In the genomic region with DNA sequence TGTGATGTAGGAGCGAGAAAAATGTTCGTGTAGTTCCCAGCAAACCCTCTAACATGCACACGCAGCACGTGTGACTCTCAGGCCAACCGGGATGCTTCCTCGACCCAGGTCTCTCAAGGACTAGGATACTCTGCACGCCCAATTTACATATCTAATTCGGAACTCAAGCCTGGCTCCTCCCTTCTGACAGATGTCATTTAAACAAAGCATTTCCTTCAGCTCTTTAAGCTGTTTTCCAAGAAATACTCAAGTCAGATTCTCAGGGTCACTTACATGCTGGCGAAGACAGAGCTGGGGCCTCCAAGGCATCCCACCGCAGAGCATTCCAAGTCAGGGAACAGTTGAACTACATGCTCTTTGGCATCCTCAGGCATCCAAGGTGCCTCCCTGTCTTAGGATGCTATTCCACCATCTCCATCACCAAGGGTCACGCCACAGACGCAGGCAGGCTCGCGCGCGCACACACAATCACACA, we compare ENCODE assay signal across 7 mouse cellular contexts. TPM values are rescaled to one million over a fixed set of nuclear protein-coding genes. Genes with fewer than 3 reads are reported as not detected.
A peak's percentile ranks its signal among the peaks of the same experiment; 100 is the strongest.
DNase-seq lines count a peak whose midpoint lies in the region; ATAC-seq and TF ChIP-seq lines count a peak whose summit lies in the region.

No protein-coding gene starts in this region.

- no peak for TF ChIP-seq CTCF in olfactory bulb, adult 2 months (IDR thresholded peaks at IDR 0.05; ENCODE audit: insufficient read depth, low read depth, low read length)

- H3K4me3 ChIP-seq in liver, embryonic 11.5 days (ENCODE audit: low read depth, low read length), result peak overlapping the region; percentile 83
- H3K4me3 ChIP-seq in olfactory bulb, adult 2 months (ENCODE audit: insufficient read depth, low read depth, low read length), result peak overlapping the region; percentile 89

- 1% methylated on average over 16 of the region's 16 CpGs for WGBS in liver, embryonic 11.5 days
- WGBS in olfactory bulb, adult 2 months, result under 1% methylated on average over 16 of the region's 16 CpGs

- ATAC-seq in liver, embryonic 11.5 days (replicated peaks; ENCODE audit: low FRiP score), result no peak

- H3K4me1 ChIP-seq in liver, embryonic 11.5 days (replicated peaks; ENCODE audit: control insufficient read depth, insufficient read depth, low read length), result peaks cover 13% of the 10 kb centered on the region
- H3K4me1 ChIP-seq in olfactory bulb, adult 2 months (ENCODE audit: control insufficient read depth, insufficient read depth, low read length), result peaks cover 11% of the 10 kb centered on the region

- H3K27me3 ChIP-seq in liver, embryonic 11.5 days (replicated peaks; ENCODE audit: control insufficient read depth, insufficient read depth, low read length), result no peaks in the 10 kb centered on the region

- TF ChIP-seq POLR2A in olfactory bulb, adult 2 months (IDR thresholded peaks at IDR 0.05; ENCODE audit: insufficient read depth, low read depth, low read length), result no peak

- H3K9me3 ChIP-seq in liver, embryonic 11.5 days (ENCODE audit: control insufficient read depth, low read length), result no peaks in the 10 kb centered on the region

- H3K36me3 ChIP-seq in liver, embryonic 11.5 days (ENCODE audit: control insufficient read depth, insufficient read depth, low read length), result peaks cover 28% of the 10 kb centered on the region

- peak overlapping the region; percentile 60; the same call in 1 of the 2 replicates for H3K27ac ChIP-seq in liver, embryonic 11.5 days (ENCODE audit: low read depth, low read length)
- no peak overlapping the region for H3K27ac ChIP-seq in olfactory bulb, adult 2 months (ENCODE audit: insufficient read depth, low read depth, low read length)

- DNase-seq in ovary, postnatal 14 days (ENCODE audit: low spot score), result peak; percentile 6
- no peak for DNase-seq in ovary, adult 18-20 months (ENCODE audit: low spot score)
- peak; percentile 58 for DNase-seq in c-Kit-positive CD71-positive TER-119-negative erythroid progenitor cells, embryonic 14.5 days (ENCODE audit: low read depth)
- peak; percentile 28 for DNase-seq in forelimb bud, embryonic 11.5 days (ENCODE audit: low read depth, low spot score)
- peak; percentile 45 for DNase-seq in liver, embryonic 11.5 days (ENCODE audit: low spot score)
- DNase-seq in layer of hippocampus, postnatal 25 days (ENCODE audit: extremely low spot score in 1 of 2, low spot score in 1 of 2), result no peak

- H3K4me2 ChIP-seq in liver, embryonic 11.5 days, result peak overlapping the region; percentile 96

- H3K9ac ChIP-seq in liver, embryonic 11.5 days (ENCODE audit: low read depth, low read length), result peak overlapping the region; percentile 90

RNA-seq across cellular contexts. Expression of a gene that starts 1.0 kb away (rescaled TPM):
- 19.2 and 20.8 TPM in 2 replicates for polyA plus RNA-seq in liver, embryonic 11.5 days (2014; fragmentation: Nextera tagmentation; extraction: Ambion mirVana)
- polyA plus RNA-seq in olfactory bulb, adult 2 months (2012; ENCODE audit: insufficient read depth, insufficient read length, low replicate concordance, missing spikeins), result not detected in 2 replicates
- total RNA-seq in layer of hippocampus, postnatal 25 days (2021), result 10 to 100 TPM; 20.3 to 26.7 TPM

RNA-seq across cellular contexts. Expression of a gene that starts 40.7 kb away (rescaled TPM):
- polyA plus RNA-seq in liver, embryonic 11.5 days (2014; fragmentation: Nextera tagmentation; extraction: Ambion mirVana), result 6.1 and 6.7 TPM in 2 replicates
- not detected in 2 replicates for polyA plus RNA-seq in olfactory bulb, adult 2 months (2012; ENCODE audit: insufficient read depth, insufficient read length, low replicate concordance, missing spikeins)
- 10 to 100 TPM; 96.3 to 99.2 TPM for total RNA-seq in layer of hippocampus, postnatal 25 days (2021)

RNA-seq across cellular contexts. Expression of a gene that starts 53.2 kb away (rescaled TPM):
- polyA plus RNA-seq in liver, embryonic 11.5 days (2014; fragmentation: Nextera tagmentation; extraction: Ambion mirVana), result 0.14 TPM in 1 of 2 replicates, not detected in the other
- polyA plus RNA-seq in olfactory bulb, adult 2 months (2012; ENCODE audit: insufficient read depth, insufficient read length, low replicate concordance, missing spikeins), result not detected in 2 replicates
- total RNA-seq in layer of hippocampus, postnatal 25 days (2021), result under 1 TPM; 0.57 to 0.99 TPM

Comparison
In these comparisons a context has a peak if more than half of its experiments do, and no peak if none do; other contexts are left out.
1. DNase-seq: peak in ovary, postnatal 14 days (single experiment), c-Kit-positive CD71-positive TER-119-negative erythroid progenitor cells, embryonic 14.5 days (single experiment), forelimb bud, embryonic 11.5 days (single experiment) and liver, embryonic 11.5 days (single experiment); none in ovary, adult 18-20 months (single experiment) and layer of hippocampus, postnatal 25 days (0 of 2).
2. RNA of a gene that starts 1.0 kb away (polyA plus RNA-seq): 19.2 to 20.8 TPM in liver, embryonic 11.5 days; not detected in olfactory bulb, adult 2 months; every median in the first group is over 10 times any median in the second.